Mouse (Mus musculus): ENCODE data around the gene Ncl. TPM values are rescaled to one million over a fixed set of nuclear protein-coding genes. Genes with fewer than 3 reads are reported as not detected.

Ncl gene
- polyA plus RNA-seq, 1 experiment from 2014 or later = 270 TPM

DNA sequence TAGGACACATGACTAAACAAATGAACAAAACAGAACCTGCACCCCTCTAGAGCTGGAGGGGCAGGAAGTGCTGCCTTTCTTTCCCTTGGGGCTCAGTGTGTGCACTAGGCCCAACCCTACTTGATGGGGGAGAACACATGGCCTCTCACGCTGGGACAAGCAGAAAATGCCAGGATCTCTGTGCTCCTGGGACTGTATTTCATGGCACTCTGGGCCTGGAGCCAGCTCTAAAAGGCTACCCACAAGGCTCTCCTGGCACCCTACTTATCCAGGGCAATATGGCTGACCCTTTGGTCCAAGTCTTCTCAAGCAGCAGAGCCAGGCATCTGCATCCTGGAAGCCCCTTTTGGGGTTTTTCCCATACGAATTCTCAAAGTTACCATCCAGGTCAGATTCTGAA lies 32.2 kb upstream of the Ncl start:
- no peak overlapping the region for H3K4me3 ChIP-seq
- no peaks in the 10 kb centered on the region; the same call in 1 of the 2 replicates for H3K4me1 ChIP-seq (replicated peaks)
- no peak overlapping the region for H3K27ac ChIP-seq
- no peaks in the 10 kb centered on the region; the same call in 1 of the 2 replicates for H3K27me3 ChIP-seq (ENCODE audit: insufficient read depth, poor library complexity, severe bottlenecking)
- no peaks in the 10 kb centered on the region for H3K9me3 ChIP-seq
- no peaks in the 10 kb centered on the region for H3K36me3 ChIP-seq
- no peak for DNase-seq (ENCODE audit: low spot score)
- WGBS = 69% methylated on average over 2 of the region's 2 CpGs

DNA sequence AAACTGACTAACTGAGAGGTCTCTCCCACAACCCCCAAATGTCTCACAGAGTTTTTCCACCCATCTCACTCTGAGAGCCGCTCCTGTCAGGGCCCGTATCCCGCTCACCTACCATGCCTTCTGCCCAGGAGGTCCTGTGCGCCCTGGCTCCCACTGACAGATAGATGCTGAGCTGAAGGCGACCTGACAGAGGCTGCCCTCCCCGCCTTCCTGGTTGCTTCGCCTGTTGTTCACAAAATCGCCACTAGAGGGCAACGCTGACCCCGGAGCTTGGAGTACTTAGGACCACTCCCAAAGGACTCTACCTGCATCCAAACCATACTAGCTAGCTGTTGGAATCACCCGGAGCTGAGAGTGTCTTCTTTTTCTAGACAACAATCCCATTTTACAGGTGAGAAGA lies 30.0 kb upstream of the Ncl start:
- WGBS = 6% methylated on average over 11 of the region's 11 CpGs
- H3K9me3 ChIP-seq = no peaks in the 10 kb centered on the region
- H3K4me1 ChIP-seq (replicated peaks) = no peaks in the 10 kb centered on the region; the same call in 1 of the 2 replicates

GRCm38 (mm10) chr1:86381027-86381426 lies 21.8 kb upstream of the Ncl start:
- Histone ChIP-seq H3K4me3 (peak overlapping the region; percentile 20; the same call in 1 of the 2 replicates), H3K36me3 (no peaks in the 10 kb centered on the region), H3K9me3 (no peaks in the 10 kb centered on the region), H3K27ac (peak overlapping the region; percentile 54; the same call in 1 of the 2 replicates), H3K4me1 (replicated peaks) (peaks cover 15% of the 10 kb centered on the region; the same call in 1 of the 2 replicates), H3K27me3 (ENCODE audit: insufficient read depth, poor library complexity, severe bottlenecking) (no peaks in the 10 kb centered on the region)
- WGBS = 36% methylated on average over 13 of the region's 13 CpGs
- DNase-seq (ENCODE audit: low spot score) = peak; percentile 54

More for the DNA sequence above, 30.0 kb upstream of the Ncl start:
- Histone ChIP-seq H3K27ac (no peak overlapping the region), H3K27me3 (ENCODE audit: insufficient read depth, poor library complexity, severe bottlenecking) (no peaks in the 10 kb centered on the region; the same call in 1 of the 2 replicates), H3K36me3 (no peaks in the 10 kb centered on the region), H3K4me3 (no peak overlapping the region)
- peak; percentile 80 for DNase-seq (ENCODE audit: low spot score)

DNA sequence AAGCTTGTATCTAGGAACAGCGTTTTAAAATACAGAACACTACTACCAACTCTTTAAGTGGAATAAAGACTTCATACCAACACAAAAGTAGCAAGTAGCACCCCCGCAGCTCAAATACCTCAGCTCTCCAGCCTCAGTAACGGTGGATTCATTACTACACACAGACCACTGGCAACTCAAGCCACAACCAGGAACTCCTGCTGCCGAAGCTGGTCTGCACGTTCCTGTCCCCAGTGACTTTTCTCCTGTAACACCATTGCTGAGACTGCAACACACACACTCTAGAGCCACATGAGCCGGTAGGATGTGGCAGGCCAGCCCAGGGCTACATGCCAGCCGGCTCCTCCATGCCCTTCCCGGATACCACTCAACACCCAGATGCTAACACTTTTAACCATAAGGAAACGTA lies 20.0 kb upstream of the Ncl start:
- Histone ChIP-seq H3K9me3 (no peaks in the 10 kb centered on the region), H3K36me3 (no peaks in the 10 kb centered on the region), H3K27me3 (ENCODE audit: insufficient read depth, poor library complexity, severe bottlenecking) (no peaks in the 10 kb centered on the region), H3K4me1 (replicated peaks) (peaks cover 15% of the 10 kb centered on the region; the same call in 1 of the 2 replicates), H3K27ac (no peak overlapping the region), H3K4me3 (no peak overlapping the region)
- WGBS = 82% methylated on average over 9 of the region's 9 CpGs
- DNase-seq (ENCODE audit: low spot score) = no peak

DNA sequence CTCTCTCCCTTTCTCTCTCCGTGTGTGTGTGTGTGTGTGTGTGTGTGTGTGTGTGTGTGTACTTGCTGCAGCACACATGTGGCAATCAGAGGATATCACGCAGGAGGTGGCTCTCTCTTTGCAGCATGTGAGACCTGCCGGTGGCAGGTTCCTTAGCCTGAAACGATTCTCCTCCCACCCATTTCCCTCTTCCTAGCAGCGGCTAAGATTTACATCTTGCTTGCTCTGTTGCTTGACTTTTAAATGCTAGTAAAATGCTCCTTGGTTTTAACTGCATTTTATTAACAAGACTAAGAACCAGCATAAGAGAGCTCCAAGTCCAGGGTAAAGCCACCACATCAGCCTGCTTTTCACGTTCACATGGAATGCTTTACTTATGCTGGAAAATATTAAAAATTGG lies 19.5 kb upstream of the Ncl start:
- Histone ChIP-seq H3K27me3 (ENCODE audit: insufficient read depth, poor library complexity, severe bottlenecking) (no peaks in the 10 kb centered on the region), H3K36me3 (no peaks in the 10 kb centered on the region), H3K4me1 (replicated peaks) (peaks cover 15% of the 10 kb centered on the region; the same call in 1 of the 2 replicates), H3K4me3 (no peak overlapping the region), H3K27ac (no peak overlapping the region), H3K9me3 (no peaks in the 10 kb centered on the region)
- no peak for DNase-seq (ENCODE audit: low spot score)
- WGBS = 79% methylated on average over 6 of the region's 6 CpGs

DNA sequence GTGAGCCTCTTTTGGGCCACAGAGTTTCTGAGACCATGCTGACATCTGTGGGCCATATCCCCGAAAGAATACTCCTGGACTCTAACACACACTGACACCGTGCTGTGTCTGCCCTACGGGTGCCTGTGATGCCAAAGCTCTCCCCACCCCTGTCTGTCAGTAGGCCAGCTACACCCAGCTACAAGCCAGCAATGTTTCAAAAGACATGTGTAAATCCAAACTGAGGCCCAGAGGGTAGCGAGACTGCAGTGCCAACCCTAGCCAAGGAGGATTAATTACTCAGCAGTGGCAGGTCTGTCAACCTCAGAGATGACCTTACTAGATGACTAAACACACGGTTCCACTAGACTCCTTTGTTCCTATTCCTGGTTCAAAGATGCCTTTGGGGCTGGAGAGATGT lies 17.2 kb upstream of the Ncl start:
- Histone ChIP-seq H3K9me3 (no peaks in the 10 kb centered on the region), H3K27me3 (ENCODE audit: insufficient read depth, poor library complexity, severe bottlenecking) (no peaks in the 10 kb centered on the region), H3K4me3 (no peak overlapping the region), H3K4me1 (replicated peaks) (peaks cover 15% of the 10 kb centered on the region; the same call in 1 of the 2 replicates), H3K36me3 (no peaks in the 10 kb centered on the region), H3K27ac (no peak overlapping the region)
- DNase-seq (ENCODE audit: low spot score) = no peak
- WGBS = 90% methylated on average over 5 of the region's 5 CpGs

DNA sequence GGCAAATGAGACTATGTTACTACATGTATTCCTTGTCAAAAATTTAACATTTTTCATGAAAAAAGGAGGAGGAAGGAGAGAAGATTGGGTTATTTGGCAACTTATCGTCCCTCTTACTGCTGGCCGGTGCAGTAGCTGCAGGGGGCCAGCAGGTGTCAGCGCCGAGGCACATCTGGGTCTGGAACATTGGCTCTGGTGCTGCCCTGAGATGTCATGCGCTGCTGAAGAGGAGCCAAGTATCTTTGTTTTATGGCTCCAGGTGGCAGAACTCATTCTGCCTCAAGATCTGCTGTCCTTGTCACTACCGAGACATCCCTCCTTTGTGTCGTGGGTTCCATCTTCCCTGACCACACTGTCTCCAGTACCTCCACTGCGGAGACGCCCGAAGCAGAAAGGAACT lies 12.8 kb upstream of the Ncl start:
- peak; percentile 46 for DNase-seq (ENCODE audit: low spot score)
- H3K4me3 ChIP-seq = no peak overlapping the region
- 58% methylated on average over 10 of the region's 10 CpGs for WGBS
- no peaks in the 10 kb centered on the region for H3K9me3 ChIP-seq
- H3K4me1 ChIP-seq (replicated peaks) = no peaks in the 10 kb centered on the region
- H3K27ac ChIP-seq = no peak overlapping the region
- no peaks in the 10 kb centered on the region for H3K36me3 ChIP-seq
- H3K27me3 ChIP-seq (ENCODE audit: insufficient read depth, poor library complexity, severe bottlenecking) = no peaks in the 10 kb centered on the region

DNA sequence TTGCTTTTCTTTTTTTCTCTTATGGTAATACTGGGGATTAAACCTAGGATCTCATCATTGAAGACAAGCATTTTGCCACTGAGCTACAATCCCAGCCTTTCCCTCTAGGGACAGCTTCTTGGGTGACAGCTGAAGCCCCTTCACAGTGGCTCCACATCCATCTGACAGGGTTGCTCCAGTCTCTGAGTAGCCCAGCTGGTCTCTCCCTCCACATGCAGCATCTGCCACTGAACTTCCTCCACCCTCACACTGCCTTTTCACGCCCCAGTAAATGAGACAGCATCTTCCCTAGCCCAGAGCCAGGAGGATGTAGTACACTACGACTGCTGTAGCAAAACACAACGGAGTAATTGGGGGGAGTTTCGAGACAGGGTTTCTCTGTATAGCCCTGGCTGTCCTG lies 8.9 kb upstream of the Ncl start:
- DNase-seq (ENCODE audit: low spot score) = no peak
- H3K4me1 ChIP-seq (replicated peaks) = no peaks in the 10 kb centered on the region; the same call in 1 of the 2 replicates
- WGBS = 82% methylated on average over 4 of the region's 4 CpGs

GRCm38 (mm10) chr1:86363671-86364070 lies 4.5 kb upstream of the Ncl start:
- peak; percentile 42 for DNase-seq (ENCODE audit: low spot score)
- 13% methylated on average over 6 of the region's 6 CpGs for WGBS
- H3K4me1 ChIP-seq (replicated peaks) = peaks cover 16% of the 10 kb centered on the region

More for the DNA sequence above, 8.9 kb upstream of the Ncl start:
- Histone ChIP-seq H3K9me3 (no peaks in the 10 kb centered on the region), H3K27ac (no peak overlapping the region), H3K4me3 (no peak overlapping the region), H3K27me3 (ENCODE audit: insufficient read depth, poor library complexity, severe bottlenecking) (no peaks in the 10 kb centered on the region), H3K36me3 (no peaks in the 10 kb centered on the region)

DNA sequence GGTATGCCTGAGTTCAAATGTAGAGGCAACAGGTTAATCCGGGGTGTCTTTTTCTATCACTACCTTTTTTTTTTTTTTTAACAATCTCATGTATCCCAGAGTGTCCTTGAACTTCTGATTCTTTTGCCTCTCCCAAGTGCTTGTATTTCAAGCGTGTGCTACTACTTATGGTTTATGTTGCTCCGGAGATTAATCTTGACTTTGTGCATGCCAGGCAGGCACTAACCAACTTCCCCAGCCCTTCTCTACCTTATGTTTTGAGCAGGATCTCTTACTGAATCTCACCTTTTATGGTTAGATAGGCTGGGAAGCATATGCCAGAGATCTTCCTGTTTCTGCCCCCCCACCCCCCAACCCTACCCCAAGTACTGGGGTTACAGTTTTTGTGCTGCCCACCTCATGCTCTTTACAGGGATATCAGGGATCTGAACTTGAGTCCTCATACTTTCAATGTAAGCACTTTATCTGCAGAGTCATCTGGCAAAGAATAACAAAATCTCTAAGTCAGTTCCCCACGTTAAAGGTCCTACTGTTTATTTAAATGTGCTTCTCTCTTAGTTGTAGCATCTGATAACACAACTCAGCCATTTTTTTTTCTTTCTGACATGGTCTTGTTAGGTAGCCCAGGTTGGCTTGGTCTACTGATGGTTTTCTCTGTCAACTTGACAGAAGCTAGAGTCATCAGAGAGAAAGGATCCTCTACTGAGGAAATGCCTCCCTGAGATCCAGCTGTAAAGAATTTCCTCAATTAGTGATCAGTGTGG lies 2.8 kb upstream of the Ncl start:
- DNase-seq (ENCODE audit: low spot score) = no peak
- H3K27ac ChIP-seq = no peak overlapping the region
- H3K36me3 ChIP-seq = peaks cover 10% of the 10 kb centered on the region
- H3K4me3 ChIP-seq = no peak overlapping the region
- no peaks in the 10 kb centered on the region for H3K9me3 ChIP-seq
- peaks cover 25% of the 10 kb centered on the region for H3K4me1 ChIP-seq (replicated peaks)
- 94% methylated on average over 4 of the region's 4 CpGs for WGBS
- no peaks in the 10 kb centered on the region for H3K27me3 ChIP-seq (ENCODE audit: insufficient read depth, poor library complexity, severe bottlenecking)

More at GRCm38 (mm10) chr1:86363671-86364070, 4.5 kb upstream of the Ncl start:
- H3K36me3 ChIP-seq = no peaks in the 10 kb centered on the region
- H3K27ac ChIP-seq = no peak overlapping the region
- H3K27me3 ChIP-seq (ENCODE audit: insufficient read depth, poor library complexity, severe bottlenecking) = no peaks in the 10 kb centered on the region
- no peak overlapping the region for H3K4me3 ChIP-seq
- no peaks in the 10 kb centered on the region for H3K9me3 ChIP-seq

DNA sequence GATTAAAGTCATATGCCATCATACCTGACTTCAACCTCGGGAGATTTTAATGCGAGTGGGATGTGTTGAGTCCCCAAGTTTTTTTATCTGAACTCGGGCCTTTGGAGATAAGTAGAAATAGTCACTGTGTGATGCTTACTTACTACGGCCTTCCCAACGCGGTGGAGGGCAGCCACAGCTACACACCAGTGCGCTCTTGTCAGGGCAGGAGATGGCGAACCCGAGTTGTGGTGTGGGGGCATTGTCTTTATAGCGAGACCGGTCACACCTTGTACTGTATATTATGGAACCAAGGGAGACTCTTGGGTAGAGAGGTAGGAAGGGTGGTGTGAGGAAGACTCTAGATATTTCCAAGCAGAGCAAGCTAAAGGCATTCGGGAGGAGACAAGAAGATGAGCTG lies 1.2 kb upstream of the Ncl start:
- WGBS = 25% methylated on average over 12 of the region's 12 CpGs
- DNase-seq (ENCODE audit: low spot score) = no peak
- peak overlapping the region; percentile 96 for H3K27ac ChIP-seq
- no peaks in the 10 kb centered on the region for H3K27me3 ChIP-seq (ENCODE audit: insufficient read depth, poor library complexity, severe bottlenecking)
- peak overlapping the region; percentile 93 for H3K4me3 ChIP-seq
- peaks cover 25% of the 10 kb centered on the region for H3K4me1 ChIP-seq (replicated peaks)
- H3K36me3 ChIP-seq = peaks cover 26% of the 10 kb centered on the region
- H3K9me3 ChIP-seq = no peaks in the 10 kb centered on the region

- peaks cover 32% of the 10 kb centered on the region for H3K36me3 ChIP-seq
- no peaks in the 10 kb centered on the region for H3K9me3 ChIP-seq
- peak overlapping the region; percentile 93 for H3K4me3 ChIP-seq
- H3K27me3 ChIP-seq (ENCODE audit: insufficient read depth, poor library complexity, severe bottlenecking) = no peaks in the 10 kb centered on the region
- peak overlapping the region; percentile 96 for H3K27ac ChIP-seq
- 0% methylated on average over 26 of the region's 26 CpGs for WGBS
- no peak for DNase-seq (ENCODE audit: low spot score)
- H3K4me1 ChIP-seq (replicated peaks) = peaks cover 25% of the 10 kb centered on the region
Observed at GRCm38 (mm10) chr1:86359798-86360179, 589 bp upstream of the Ncl start.

DNA sequence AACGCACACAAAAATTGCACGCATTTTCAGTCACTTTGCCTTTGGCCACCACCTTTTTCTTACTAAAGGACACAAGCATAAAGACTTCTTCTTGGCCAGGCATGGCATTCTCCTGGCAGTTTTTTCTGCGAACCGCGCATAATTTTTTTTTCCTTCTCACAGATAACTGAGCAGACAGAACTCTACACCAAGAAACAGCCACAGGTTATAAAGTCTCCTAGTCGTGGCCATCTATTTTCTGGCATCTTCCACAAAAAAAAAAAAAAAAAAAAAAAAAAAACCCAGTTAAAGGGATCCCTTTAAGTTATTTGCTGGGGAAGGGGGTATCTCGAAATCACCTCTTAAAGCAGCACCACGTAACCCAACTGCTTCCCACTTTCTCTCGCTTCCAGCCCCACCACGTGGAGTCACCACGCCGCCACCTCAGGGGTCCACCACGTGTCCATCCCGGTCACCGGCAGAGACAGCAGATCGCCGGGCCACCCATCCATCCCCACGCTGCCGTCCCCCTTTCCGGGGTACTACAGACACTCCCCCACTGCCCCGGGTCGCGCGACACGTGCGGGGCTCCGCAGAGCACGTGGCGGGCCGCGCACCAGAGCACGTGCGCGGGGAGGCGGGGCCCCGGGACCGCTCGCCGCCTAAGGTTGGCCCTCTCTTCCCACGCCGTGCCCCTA lies 833 bp downstream of the Ncl start:
- Histone ChIP-seq H3K27me3 (ENCODE audit: insufficient read depth, poor library complexity, severe bottlenecking) (no peaks in the 10 kb centered on the region), H3K4me3 (peak overlapping the region; percentile 93), H3K27ac (peak overlapping the region; percentile 96), H3K36me3 (peaks cover 47% of the 10 kb centered on the region), H3K9me3 (no peaks in the 10 kb centered on the region), H3K4me1 (replicated peaks) (peaks cover 25% of the 10 kb centered on the region)
- no peak for DNase-seq (ENCODE audit: low spot score)
- under 1% methylated on average over 41 of the region's 41 CpGs for WGBS

Measured in hindbrain, embryonic 10.5 days (tissue).